In the genomic region with DNA sequence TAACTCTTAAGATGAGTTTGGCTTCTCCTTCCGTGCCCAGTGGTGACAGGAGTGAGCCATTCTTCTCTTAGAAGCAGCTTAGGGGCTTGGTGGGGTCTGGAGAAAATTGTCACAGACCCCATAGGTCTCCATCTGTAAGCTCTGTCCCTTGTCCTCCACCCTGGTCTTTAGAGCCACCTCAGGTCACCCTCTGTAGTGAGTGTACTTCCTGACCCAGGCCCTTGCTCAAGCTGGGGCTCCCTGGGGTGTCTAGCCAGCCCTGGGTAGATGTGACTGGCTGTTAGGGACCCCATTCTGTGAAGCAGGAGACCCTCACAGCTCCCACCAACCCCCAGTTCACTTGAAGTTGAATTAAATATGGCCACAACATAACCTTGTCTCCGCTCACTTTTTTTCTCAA, we compare ENCODE assay signal across 16 mouse cellular contexts.
"Had no signal": no experiment of that assay in that cellular context is flagged by ENCODE, and none has a peak within 500 bp of the region (broad histone marks: within the 10 kb centered on the region; RNA-seq: fewer than 3 reads in every experiment).

No protein-coding gene starts in this region.

- ATAC-seq: intestine, embryonic 15.5 days had no signal

- H3K27ac ChIP-seq: intestine, embryonic 15.5 days; limb, embryonic 15.5 days; liver, embryonic 14.5 days; neural tube, embryonic 13.5 days had no signal

- H3K27me3 ChIP-seq: intestine, embryonic 15.5 days; limb, embryonic 15.5 days; neural tube, embryonic 13.5 days had no signal

- DNase-seq: kidney, adult 8-10 months; kidney, postnatal 36 days; layer of hippocampus, adult 9-11 months; layer of hippocampus, postnatal 36 days; lung, adult 18-20 months; midbrain, embryonic 14.5 days; retina, postnatal 1 day; right cerebral cortex, postnatal 4 days; spleen, adult 18-20 months; thymus, adult 2 months; thymus, postnatal 4 days had no signal

- H3K4me3 ChIP-seq: intestine, embryonic 15.5 days; limb, embryonic 15.5 days; myocyte; neural tube, embryonic 13.5 days had no signal

- H3K9me3 ChIP-seq: intestine, embryonic 15.5 days had no signal

- H3K4me2 ChIP-seq: intestine, embryonic 15.5 days; limb, embryonic 15.5 days; neural tube, embryonic 13.5 days had no signal

- H3K9ac ChIP-seq: intestine, embryonic 15.5 days; limb, embryonic 15.5 days; liver, embryonic 14.5 days; neural tube, embryonic 13.5 days had no signal
